ENCODE assay signal across 28 mouse cellular contexts in genomic region chr3:40991541-40991940, GRCm38 (mm10). TPM values are rescaled to one million over a fixed set of nuclear protein-coding genes. Genes with fewer than 3 reads are reported as not detected.
DNase-seq lines count a peak whose midpoint lies in the region; ATAC-seq and TF ChIP-seq lines count a peak whose summit lies in the region.
"Had no signal": no experiment of that assay in that cellular context is flagged by ENCODE, and none has a peak within 500 bp of the region (broad histone marks: within the 10 kb centered on the region; RNA-seq: fewer than 3 reads in every experiment).

No protein-coding gene starts in this region.

- H3K27ac ChIP-seq in intestine, postnatal 0 days (ENCODE audit: low read depth, low read length) = no peak overlapping the region
- no peak overlapping the region for H3K27ac ChIP-seq in intestine, embryonic 15.5 days
- no peak overlapping the region for H3K27ac ChIP-seq in kidney, postnatal 0 days
- H3K27ac ChIP-seq: embryonic facial prominence, embryonic 13.5 days; forebrain, embryonic 10.5 days; heart, adult 2 months; hindbrain, embryonic 14.5 days; macrophage; midbrain, embryonic 13.5 days; neural tube, embryonic 13.5 days had no signal

- TF ChIP-seq CTCF in intestine, postnatal 0 days (IDR thresholded peaks at IDR 0.05; ENCODE audit: low read depth) = no peak
- no peak for TF ChIP-seq CTCF in kidney, postnatal 0 days (IDR thresholded peaks at IDR 0.05; ENCODE audit: low read depth)

- no peaks in the 10 kb centered on the region for H3K9me3 ChIP-seq in intestine, postnatal 0 days (ENCODE audit: control insufficient read depth)
- H3K9me3 ChIP-seq in intestine, embryonic 15.5 days = no peaks in the 10 kb centered on the region
- no peaks in the 10 kb centered on the region for H3K9me3 ChIP-seq in kidney, postnatal 0 days (replicated peaks; ENCODE audit: low read length)
- H3K9me3 ChIP-seq: embryonic facial prominence, embryonic 13.5 days; forebrain, embryonic 10.5 days; G1E; heart, embryonic 12.5 days; midbrain, embryonic 13.5 days; neural tube, embryonic 13.5 days had no signal

- H3K4me3 ChIP-seq in intestine, postnatal 0 days (ENCODE audit: low read depth, low read length) = no peak overlapping the region
- H3K4me3 ChIP-seq in intestine, embryonic 15.5 days (replicated peaks) = no peak overlapping the region
- no peak overlapping the region for H3K4me3 ChIP-seq in kidney, postnatal 0 days (replicated peaks; ENCODE audit: low read depth, low read length)
- H3K4me3 ChIP-seq: embryonic facial prominence, embryonic 13.5 days; forebrain, embryonic 10.5 days; heart, adult 2 months; heart, embryonic 12.5 days; midbrain, embryonic 13.5 days; neural tube, embryonic 13.5 days had no signal

- ATAC-seq in intestine, postnatal 0 days = 0 out of 2 replicates have a peak, but pooled peaks have one; percentile 20
- ATAC-seq in intestine, embryonic 15.5 days = no peak
- peak; percentile 57; the same call in 1 of the 2 replicates for ATAC-seq in kidney, postnatal 0 days (replicated peaks; ENCODE audit: low FRiP score, low read depth)
- ATAC-seq: forebrain, postnatal 0 days; lung, postnatal 0 days; midbrain, embryonic 13.5 days had no signal

- no peaks in the 10 kb centered on the region for H3K27me3 ChIP-seq in intestine, postnatal 0 days (replicated peaks; ENCODE audit: control insufficient read depth, insufficient read depth, low read length)
- no peaks in the 10 kb centered on the region for H3K27me3 ChIP-seq in intestine, embryonic 15.5 days (replicated peaks)
- H3K27me3 ChIP-seq in kidney, postnatal 0 days (ENCODE audit: insufficient read depth, low read length) = no peaks in the 10 kb centered on the region
- H3K27me3 ChIP-seq: embryonic facial prominence, embryonic 13.5 days; heart, embryonic 12.5 days; midbrain, embryonic 13.5 days; neural tube, embryonic 13.5 days had no signal

- no peak overlapping the region for H3K4me2 ChIP-seq in intestine, postnatal 0 days (replicated peaks; ENCODE audit: low read depth)
- no peak overlapping the region for H3K4me2 ChIP-seq in intestine, embryonic 15.5 days (replicated peaks)
- H3K4me2 ChIP-seq in kidney, postnatal 0 days (ENCODE audit: low read length) = no peak overlapping the region
- H3K4me2 ChIP-seq: embryonic facial prominence, embryonic 13.5 days; heart, embryonic 12.5 days; hindbrain, embryonic 14.5 days; liver, embryonic 11.5 days; midbrain, embryonic 13.5 days; neural tube, embryonic 13.5 days had no signal

- DNase-seq in adrenal gland, adult 2 months = peak; percentile 17
- no peak for DNase-seq in adrenal gland, postnatal 14 days
- DNase-seq in kidney, postnatal 0 days (ENCODE audit: low spot score) = no peak
- no peak for DNase-seq in kidney, adult 18-20 months
- peak; percentile 67 for DNase-seq in MN1 (ENCODE audit: low spot score)
- DNase-seq in lung, postnatal 10 days = no peak
- DNase-seq: cerebellum, adult 8-10 months; cerebellum, postnatal 25 days; forebrain, postnatal 0 days; heart, adult 2 months; heart, postnatal 4 days; kidney, postnatal 10 days; lung, adult 18-20 months; right cerebral cortex, postnatal 25 days; spleen, adult 18-20 months; thymus, postnatal 14 days had no signal

- H3K36me3 ChIP-seq in intestine, postnatal 0 days (ENCODE audit: control insufficient read depth, insufficient read depth) = no peaks in the 10 kb centered on the region
- H3K36me3 ChIP-seq in intestine, embryonic 15.5 days = no peaks in the 10 kb centered on the region
- no peaks in the 10 kb centered on the region for H3K36me3 ChIP-seq in kidney, postnatal 0 days (ENCODE audit: insufficient read depth, low read length)
- H3K36me3 ChIP-seq: embryonic facial prominence, embryonic 13.5 days; forebrain, embryonic 10.5 days; heart, embryonic 12.5 days; midbrain, embryonic 13.5 days; neural tube, embryonic 13.5 days had no signal

- H3K9ac ChIP-seq in intestine, postnatal 0 days (ENCODE audit: low read depth, low read length) = no peak overlapping the region
- no peak overlapping the region for H3K9ac ChIP-seq in intestine, embryonic 15.5 days
- no peak overlapping the region for H3K9ac ChIP-seq in kidney, postnatal 0 days (ENCODE audit: low read depth, low read length)
- H3K9ac ChIP-seq: embryonic facial prominence, embryonic 13.5 days; forebrain, postnatal 0 days; heart, embryonic 12.5 days; hindbrain, embryonic 14.5 days; midbrain, embryonic 13.5 days; neural tube, embryonic 13.5 days had no signal

- 36% methylated on average over 3 of the region's 3 CpGs for WGBS in intestine, postnatal 0 days
- 48% methylated on average over 3 of the region's 3 CpGs for WGBS in intestine, embryonic 15.5 days
- 64% methylated on average over 3 of the region's 3 CpGs for WGBS in kidney, postnatal 0 days

- 0 out of 2 replicates have a peak, but pooled peaks cover 4% of the 10 kb centered on the region for H3K4me1 ChIP-seq in intestine, postnatal 0 days (replicated peaks; ENCODE audit: control insufficient read depth, insufficient read depth, low read length)
- 0 out of 2 replicates have a peak, but pooled peaks cover 2% of the 10 kb centered on the region for H3K4me1 ChIP-seq in intestine, embryonic 15.5 days (replicated peaks)
- no peaks in the 10 kb centered on the region for H3K4me1 ChIP-seq in kidney, postnatal 0 days (replicated peaks; ENCODE audit: insufficient read depth, low read length)
- H3K4me1 ChIP-seq: embryonic facial prominence, embryonic 13.5 days; heart, embryonic 12.5 days; midbrain, embryonic 13.5 days; neural tube, embryonic 13.5 days had no signal

RNA-seq across cellular contexts. Expression of gene Larp1b, which starts 41.9 kb away (rescaled TPM):
- 10 to 100 TPM; 33.7 to 35.3 TPM for total RNA-seq in adrenal gland, adult 2 months (2021)
- polyA plus RNA-seq in adrenal gland, adult 2 months (2012; rRNA removed) = 3.7 and 8.1 TPM in 2 replicates
- total RNA-seq in adrenal gland, postnatal 14 days (2021) = 43.5 and 49.1 TPM in 2 replicates
- polyA plus RNA-seq in intestine, postnatal 0 days (2015; fragmentation: Nextera tagmentation; extraction: Ambion mirVana) = 24.9 and 33.0 TPM in 2 replicates
- polyA plus RNA-seq in intestine, embryonic 15.5 days (2015; fragmentation: Nextera tagmentation; extraction: Ambion mirVana) = 10.4 and 14.0 TPM in 2 replicates
- polyA plus RNA-seq in kidney, postnatal 0 days (2015; fragmentation: Nextera tagmentation; extraction: Ambion mirVana) = 25.6 and 26.3 TPM in 2 replicates

Comparison
In these comparisons a context has a peak if more than half of its experiments do, and no peak if none do; other contexts are left out.
1. DNase-seq: peak in adrenal gland, adult 2 months (single experiment) and MN1 (single experiment); none in adrenal gland, postnatal 14 days (single experiment), kidney, postnatal 0 days (single experiment), kidney, adult 18-20 months (single experiment) and lung, postnatal 10 days (single experiment).